Mouse (Mus musculus) heart, adult 18-20 months (tissue): ENCODE measurements around the gene Npepl1. TPM values are rescaled to one million over a fixed set of nuclear protein-coding genes. Genes with fewer than 3 reads are reported as not detected.
A peak's percentile ranks its signal among the peaks of the same experiment; 100 is the strongest.

ENCODE experiments used
- DNase-seq, 2 experiments: peaks; one replicate each; pipeline ENCODE4 v3.0.0; 2021 to 2022; ENCODE audit warnings: mixed read lengths in 1 of 2
- total RNA-seq, 2 experiments: library from RNA; stranded (reverse); gene quantifications; 2 replicates each; pipeline ENCODE4 v1.2.3; 2021

Npepl1 gene
- total RNA-seq, 2 experiments from 2014 or later = 66.6 to 70.9 TPM

DNA sequence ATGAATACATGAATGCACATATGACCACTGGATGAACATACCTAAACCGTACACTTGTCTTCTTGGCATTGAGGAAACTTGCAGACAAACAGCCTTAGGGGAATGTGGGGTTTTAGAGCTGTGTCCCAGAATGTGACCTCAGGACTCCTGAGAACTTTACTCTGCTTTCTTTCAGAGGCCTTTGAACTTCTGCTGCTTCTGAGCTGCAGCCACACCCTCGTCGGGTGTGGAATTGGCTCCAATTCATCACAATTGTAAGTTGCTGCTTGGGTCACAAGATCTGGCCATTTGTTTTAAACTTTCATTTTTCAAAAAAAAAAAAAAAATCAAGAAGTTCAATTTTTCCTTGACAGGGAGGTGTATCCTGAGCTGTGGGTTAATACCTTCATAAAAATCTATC, 2.8 kb upstream of the Npepl1 start:
- no peak for DNase-seq

- DNase-seq = peak in 1 of 2 experiments; percentile 62
Observed at GRCm38 (mm10) chr2:174110783-174111549, 817 bp downstream of the Npepl1 start.

- DNase-seq = no peak
Observed at GRCm38 (mm10) chr2:174112931-174113330, 2.8 kb downstream of the Npepl1 start.

GRCm38 (mm10) chr2:174114148-174114864, 4.2 kb downstream of the Npepl1 start:
- peak; percentile 35 to 48 for DNase-seq

DNA sequence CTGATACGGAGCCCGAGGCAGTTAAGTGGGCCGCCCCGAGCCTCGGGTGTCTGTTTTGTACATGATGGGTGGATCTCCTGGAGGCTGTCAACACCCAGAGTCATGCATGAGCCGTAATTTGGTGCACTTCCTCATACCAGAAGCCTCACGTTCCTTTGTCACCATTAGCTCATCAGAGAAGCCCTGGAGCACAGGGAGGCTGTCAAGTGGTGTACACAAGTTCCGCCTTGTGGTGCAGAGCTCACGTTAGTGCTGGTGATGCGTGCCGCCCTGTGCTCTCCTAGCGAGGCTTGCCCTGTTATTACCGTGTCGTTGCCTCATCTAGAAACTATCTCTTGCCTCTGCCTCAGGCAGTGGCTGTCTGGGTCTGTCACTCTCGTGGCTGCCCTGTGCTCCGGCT, 6.8 kb downstream of the Npepl1 start:
- peak in 1 of 2 experiments; percentile 15 for DNase-seq

DNA sequence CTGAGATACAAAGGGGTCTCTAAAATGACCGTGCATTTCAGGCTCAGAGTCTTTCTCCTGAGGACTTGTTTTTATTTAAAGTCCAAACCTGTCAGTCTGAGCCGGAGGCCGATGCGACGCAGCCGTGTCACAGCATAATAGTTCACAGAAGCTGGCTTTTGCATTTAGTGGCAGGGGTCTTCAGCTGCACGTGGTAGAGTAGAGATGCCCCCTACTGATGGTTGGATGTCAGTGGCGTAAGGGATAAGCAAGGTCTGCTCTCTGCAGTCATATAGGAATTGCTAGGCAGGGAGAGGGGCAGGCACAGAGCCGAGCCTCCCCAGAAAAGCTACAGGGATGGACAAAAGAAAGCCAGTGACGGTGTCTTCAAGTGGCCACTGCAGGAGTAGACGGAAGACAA, 8.0 kb downstream of the Npepl1 start:
- DNase-seq = no peak

DNA sequence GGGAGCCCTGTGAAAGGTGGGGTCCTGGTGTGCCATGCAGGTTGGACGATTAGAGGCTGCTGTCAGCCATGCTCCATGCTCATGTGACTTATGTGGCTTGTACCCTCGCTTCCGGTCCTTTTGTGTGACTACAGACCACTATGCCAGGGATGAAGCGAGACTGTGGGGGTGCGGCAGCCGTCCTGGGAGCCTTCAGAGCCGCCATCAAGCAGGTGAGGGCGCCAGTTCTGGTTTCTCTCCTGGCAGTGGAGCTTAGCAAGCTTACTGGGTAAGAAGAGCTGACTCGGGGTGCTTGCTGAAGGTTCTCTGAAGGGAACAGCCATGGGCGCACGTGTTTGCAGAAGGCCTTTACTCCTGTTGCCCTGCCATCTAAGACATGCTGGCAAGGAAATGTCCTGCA, 9.1 kb downstream of the Npepl1 start:
- DNase-seq = no peak

- no peak for DNase-seq
Observed at GRCm38 (mm10) chr2:174120631-174121030, 10.5 kb downstream of the Npepl1 start.

GRCm38 (mm10) chr2:174121411-174121947, 11.3 kb downstream of the Npepl1 start:
- peak in 1 of 2 experiments; percentile 14 for DNase-seq

DNA sequence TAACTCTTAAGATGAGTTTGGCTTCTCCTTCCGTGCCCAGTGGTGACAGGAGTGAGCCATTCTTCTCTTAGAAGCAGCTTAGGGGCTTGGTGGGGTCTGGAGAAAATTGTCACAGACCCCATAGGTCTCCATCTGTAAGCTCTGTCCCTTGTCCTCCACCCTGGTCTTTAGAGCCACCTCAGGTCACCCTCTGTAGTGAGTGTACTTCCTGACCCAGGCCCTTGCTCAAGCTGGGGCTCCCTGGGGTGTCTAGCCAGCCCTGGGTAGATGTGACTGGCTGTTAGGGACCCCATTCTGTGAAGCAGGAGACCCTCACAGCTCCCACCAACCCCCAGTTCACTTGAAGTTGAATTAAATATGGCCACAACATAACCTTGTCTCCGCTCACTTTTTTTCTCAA, 12.2 kb downstream of the Npepl1 start:
- DNase-seq = no peak

GRCm38 (mm10) chr2:174123731-174124130, 13.6 kb downstream of the Npepl1 start:
- no peak for DNase-seq

- DNase-seq = peak in 1 of 2 experiments; percentile 31
Observed at GRCm38 (mm10) chr2:174126522-174127375, 16.6 kb downstream of the Npepl1 start.

DNA sequence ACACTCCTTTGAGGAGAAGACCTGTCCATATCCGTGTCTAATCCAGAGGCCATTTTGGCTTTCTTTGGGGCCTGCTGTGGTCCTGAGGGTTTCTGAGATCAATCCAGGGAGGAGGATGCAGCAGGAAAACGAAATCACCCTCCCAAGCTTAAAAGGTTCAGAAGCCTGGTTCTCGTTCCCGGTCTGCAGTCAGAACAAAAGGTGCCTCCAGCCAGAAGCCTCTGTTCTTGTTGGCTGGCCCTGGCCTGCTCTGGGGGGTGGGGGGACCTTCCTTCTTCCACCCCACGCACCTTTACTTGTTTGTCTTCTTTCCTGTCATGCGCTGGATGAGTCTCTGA, 17.2 kb downstream of the Npepl1 start:
- no peak for DNase-seq

- no peak for DNase-seq
Observed at GRCm38 (mm10) chr2:174128926-174129325, 18.8 kb downstream of the Npepl1 start.

DNA sequence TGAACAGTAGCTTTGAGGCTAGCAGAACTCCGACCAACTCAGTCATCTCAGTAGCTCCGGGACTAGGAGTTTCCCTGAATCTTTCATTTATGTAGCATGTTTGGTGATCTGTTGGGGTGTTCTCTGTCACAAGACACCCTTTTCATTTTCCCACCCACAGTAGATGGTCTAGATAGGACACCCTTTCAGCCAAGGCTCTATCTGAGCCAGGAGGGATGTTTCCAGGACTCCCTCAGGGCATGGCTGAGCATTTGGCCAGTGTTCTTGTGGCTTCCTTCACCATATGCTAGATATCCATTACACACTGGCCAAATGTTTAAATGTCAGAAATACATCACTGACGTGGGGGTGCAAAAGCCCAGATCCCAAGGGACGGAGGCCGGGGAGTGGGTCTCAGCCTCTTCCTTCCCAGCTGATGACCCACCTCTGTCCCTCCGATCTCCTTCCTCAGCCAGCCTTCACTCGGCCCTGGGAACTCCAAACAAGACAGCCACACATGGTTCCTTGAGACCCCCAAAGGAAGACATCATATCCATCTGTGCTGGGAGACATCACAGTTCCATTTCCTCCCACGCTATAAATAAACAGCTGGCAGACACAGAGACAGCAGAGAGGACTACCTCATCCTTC, 20.4 kb downstream of the Npepl1 start:
- no peak for DNase-seq

GRCm38 (mm10) chr2:174132413-174132969, 22.3 kb downstream of the Npepl1 start:
- DNase-seq = no peak

- no peak for DNase-seq
Observed at GRCm38 (mm10) chr2:174159035-174159434, 48.9 kb downstream of the Npepl1 start.

- no peak for DNase-seq
Observed at GRCm38 (mm10) chr2:174160461-174160860, 50.3 kb downstream of the Npepl1 start.
